Mouse (Mus musculus) MEL (cell line): Measurements from ENCODE around the gene Emx1. TPM values are rescaled to one million over a fixed set of nuclear protein-coding genes. Genes with fewer than 3 reads are reported as not detected.

Source experiments
- DNase-seq: peaks from one replicate; pipeline ENCODE4 v3.0.0; 2011; ENCODE audit warnings: low read depth, low spot score
- H3K27ac ChIP-seq: 2 replicates; pipeline ENCODE4 v1.5.1; 2012; ENCODE audit warnings: low read depth, mild to moderate bottlenecking, control low read depth, low read length, moderate library complexity; ENCODE audit not compliant: control insufficient read depth
- H3K27me3 ChIP-seq, 2 experiments: fragments of 150-350 bp in 1 of 2; sonication (generic) in 1 of 2; 2 replicates each; pipeline ENCODE4 v1.6.1; 2012; ENCODE audit warnings: low read length in 2 of 2, mild to moderate bottlenecking in 2 of 2, improper control_type of control experiment in 1 of 2, moderate library complexity in 1 of 2; ENCODE audit not compliant: insufficient read depth in 2 of 2, control insufficient read depth in 1 of 2
- H3K36me3 ChIP-seq, 2 experiments: 2 replicates each; pipeline ENCODE4 v1.6.1; 2012 to 2014; ENCODE audit warnings: low read length in 2 of 2, improper control_type of control experiment in 1 of 2, inconsistent platforms in 1 of 2, mild to moderate bottlenecking in 1 of 2; ENCODE audit not compliant: insufficient read depth in 2 of 2, control insufficient read depth in 1 of 2
- H3K4me1 ChIP-seq, 2 experiments: fragments of 150-350 bp in 1 of 2; sonication (generic) in 1 of 2; 2 replicates each; pipeline ENCODE4 v1.6.1; 2012; ENCODE audit warnings: low read length in 2 of 2, improper control_type of control experiment in 1 of 2, mild to moderate bottlenecking in 1 of 2; ENCODE audit not compliant: insufficient read depth in 2 of 2, control insufficient read depth in 1 of 2
- H3K4me3 ChIP-seq, 2 experiments: fragments of 150-350 bp in 1 of 2; sonication (generic) in 1 of 2; 2 replicates each; pipeline ENCODE4 v1.5.1; 2012; ENCODE audit warnings: low read depth in 2 of 2, low read length in 2 of 2, mild to moderate bottlenecking in 2 of 2, moderate library complexity in 2 of 2, control low read depth in 1 of 2, improper control_type of control experiment in 1 of 2; ENCODE audit not compliant: control insufficient read depth in 1 of 2, insufficient read depth in 1 of 2
- H3K79me2 ChIP-seq: 2 replicates; pipeline ENCODE4 v1.6.1; 2012; ENCODE audit warnings: mild to moderate bottlenecking, low read length, moderate library complexity; ENCODE audit not compliant: control insufficient read depth, poor library complexity, insufficient read depth
- H3K9ac ChIP-seq: 2 replicates; pipeline ENCODE4 v1.6.1; 2012; ENCODE audit warnings: low read depth, mild to moderate bottlenecking, control low read depth, low read length, moderate library complexity; ENCODE audit not compliant: control insufficient read depth, poor library complexity, severe bottlenecking
- H3K9me3 ChIP-seq: fragments of 150-350 bp; sonication (generic); replicated peaks from 2 replicates; pipeline ENCODE4 v1.6.1; 2012; ENCODE audit warnings: mild to moderate bottlenecking, low read length, improper control_type of control experiment, moderate library complexity; ENCODE audit not compliant: insufficient read depth
- CHD2 ChIP-seq: IDR thresholded peaks from 2 replicates; pipeline ENCODE4 v1.6.1; 2011; ENCODE audit warnings: low read length, improper control_type of control experiment
- CTCF ChIP-seq, 3 experiments: IDR thresholded peaks in 2 of 3; conservative IDR thresholded peaks in 1 of 3; 2 replicates each; pipeline ENCODE4 v1.5.1; 2011 to 2012; ENCODE audit warnings: low read length in 3 of 3, low read depth in 2 of 3, mild to moderate bottlenecking in 2 of 3, improper control_type of control experiment in 1 of 3, inconsistent platforms in 1 of 3, mixed read lengths in 1 of 3, moderate library complexity in 1 of 3; ENCODE audit not compliant: control insufficient read depth in 1 of 3, insufficient read depth in 1 of 3, poor library complexity in 1 of 3, severe bottlenecking in 1 of 3
- ELF1 ChIP-seq: IDR thresholded peaks from 2 replicates; pipeline ENCODE4 v1.6.1; 2014; ENCODE audit warnings: low read depth, mild to moderate bottlenecking, inconsistent platforms, low read length, improper control_type of control experiment, moderate library complexity
- GATA1 ChIP-seq: IDR thresholded peaks from 2 replicates; pipeline ENCODE4 v1.6.1; 2011; ENCODE audit warnings: low read depth, low read length, improper control_type of control experiment
- JUND ChIP-seq: IDR thresholded peaks from 2 replicates; pipeline ENCODE4 v1.6.1; 2011; ENCODE audit warnings: low read depth, mild to moderate bottlenecking, improper control_type of control experiment, low read length
- KAT2A ChIP-seq: conservative IDR thresholded peaks from 2 replicates; pipeline ENCODE4 v1.6.1; 2012; ENCODE audit warnings: low read depth, low read length, improper control_type of control experiment, inconsistent platforms
- MEF2A ChIP-seq: IDR thresholded peaks from 2 replicates; pipeline ENCODE4 v1.6.1; 2014; ENCODE audit warnings: low read depth, mild to moderate bottlenecking, inconsistent platforms, low read length, improper control_type of control experiment; ENCODE audit not compliant: poor library complexity, insufficient replicate concordance, severe bottlenecking; ENCODE audit errors: extremely low read depth
- MXI1 ChIP-seq: IDR thresholded peaks from 2 replicates; pipeline ENCODE4 v1.6.1; 2011; ENCODE audit warnings: mild to moderate bottlenecking, low read depth, low read length, improper control_type of control experiment
- MYB ChIP-seq: IDR thresholded peaks from 2 replicates; pipeline ENCODE4 v1.6.1; 2011; ENCODE audit warnings: mild to moderate bottlenecking, low read depth, low read length, improper control_type of control experiment
- NELFE ChIP-seq: IDR thresholded peaks from 2 replicates; pipeline ENCODE4 v1.6.1; 2011; ENCODE audit warnings: low read depth, low read length, improper control_type of control experiment
- NRF1 ChIP-seq: IDR thresholded peaks from 2 replicates; pipeline ENCODE4 v1.6.1; 2014; ENCODE audit warnings: low read depth, mild to moderate bottlenecking, inconsistent platforms, low read length, improper control_type of control experiment, moderate library complexity; ENCODE audit not compliant: poor library complexity, insufficient read depth, severe bottlenecking
- POLR2AphosphoS5 ChIP-seq: IDR thresholded peaks from 2 replicates; pipeline ENCODE4 v1.6.1; 2012; ENCODE audit warnings: low read depth, borderline replicate concordance, mild to moderate bottlenecking, inconsistent platforms, low read length, moderate library complexity, mixed read lengths
- RCOR1 ChIP-seq: IDR thresholded peaks from 2 replicates; pipeline ENCODE4 v1.6.1; 2012; ENCODE audit warnings: low read depth, mild to moderate bottlenecking, inconsistent platforms, low read length, improper control_type of control experiment
- UBTF ChIP-seq: IDR thresholded peaks from 2 replicates; pipeline ENCODE4 v1.6.1; 2012; ENCODE audit warnings: low read depth, mild to moderate bottlenecking, inconsistent platforms, low read length, improper control_type of control experiment, moderate library complexity, borderline replicate concordance; ENCODE audit not compliant: insufficient read depth
- USF1 ChIP-seq: IDR thresholded peaks from 2 replicates; pipeline ENCODE4 v1.6.1; 2014; ENCODE audit warnings: low read depth, mild to moderate bottlenecking, inconsistent platforms, low read length, improper control_type of control experiment, moderate library complexity
- USF2 ChIP-seq, 2 experiments: IDR thresholded peaks; 2 replicates each; pipeline ENCODE4 v1.6.1; 2011 to 2012; ENCODE audit warnings: improper control_type of control experiment in 2 of 2, low read length in 2 of 2, borderline replicate concordance in 1 of 2, inconsistent platforms in 1 of 2, low read depth in 1 of 2, mild to moderate bottlenecking in 1 of 2; ENCODE audit not compliant: insufficient read depth in 1 of 2
- ZKSCAN1 ChIP-seq: IDR thresholded peaks from 2 replicates; pipeline ENCODE4 v1.6.1; 2012; ENCODE audit warnings: low read depth, mild to moderate bottlenecking, inconsistent platforms, low read length, improper control_type of control experiment, moderate library complexity
- polyA plus RNA-seq, 2 experiments: library from polyadenylated mRNA; stranded (reverse) in 1 of 2; unstranded in 1 of 2; fragments of >175 nt in 1 of 2; fragments of >200 nt in 1 of 2; gene quantifications; 2 replicates each; pipeline versions ENCODE4 v1.2.1 to v1.2.4; 2012; ENCODE audit warnings: low replicate concordance in 2 of 2, low read depth in 1 of 2; ENCODE audit not compliant: insufficient read length in 2 of 2, insufficient read depth in 1 of 2, missing spikeins in 1 of 2
- total RNA-seq: library from RNA; depleted of rRNA; stranded (reverse); fragments of 300-350 nt; gene quantifications from 2 replicates; pipeline ENCODE4 v1.2.3, GENCODE M21; 2012; rRNA removed

The Emx1 gene
- total RNA-seq (not detected in 2 replicates), polyA plus RNA-seq (not detected)

GRCm38 (mm10) chr6:85187340-85188211 is at the start of gene Emx1:
Gene Emx1 (plus strand): TSS chr6:85187438.
- Histone ChIP-seq H3K4me3 (no peak within 1 kb of the TSS), H3K27ac (no peak within 1 kb of the TSS), H3K27me3 (no peaks in the 10 kb centered on the region; a peak in 1 of 4 replicates), H3K79me2 (no peaks in the 10 kb centered on the region), H3K9ac (no peak within 1 kb of the TSS), H3K4me1 (no peaks in the 10 kb centered on the region), H3K9me3 (no peaks in the 10 kb centered on the region), H3K36me3 (no peaks in the 10 kb centered on the region)
- no peak for TF ChIP-seq NELFE
- TF ChIP-seq UBTF: no peak
- no peak for TF ChIP-seq ZKSCAN1
- TF ChIP-seq CHD2: no peak
- no peak for TF ChIP-seq RCOR1
- TF ChIP-seq ELF1: no peak
- TF ChIP-seq NRF1: no peak
- TF ChIP-seq MYB: no peak
- TF ChIP-seq USF1: no peak
- TF ChIP-seq POLR2AphosphoS5: no peak
- TF ChIP-seq USF2 (IDR thresholded peaks at IDR 0.05; ENCODE audit: borderline replicate concordance in 1 of 2, insufficient read depth in 1 of 2, low read depth in 1 of 2, low read length in 2 of 2): no peak
- no peak for TF ChIP-seq KAT2A
- TF ChIP-seq GATA1: no peak
- no peak for TF ChIP-seq JUND
- no peak for TF ChIP-seq MXI1
- TF ChIP-seq MEF2A: no peak
- no peak for TF ChIP-seq CTCF (IDR thresholded peaks at IDR 0.05 in 2 of 3, conservative IDR thresholded peaks at IDR 0.05 in 1 of 3; ENCODE audit: control insufficient read depth in 1 of 3, insufficient read depth in 1 of 3, low read depth in 2 of 3, low read length in 3 of 3, poor library complexity in 1 of 3, severe bottlenecking in 1 of 3)
- no peak for DNase-seq

GRCm38 (mm10) chr6:85139534-85139933 is 47.7 kb upstream of the Emx1 start:
- TF ChIP-seq CTCF (IDR thresholded peaks at IDR 0.05 in 2 of 3, conservative IDR thresholded peaks at IDR 0.05 in 1 of 3; ENCODE audit: control insufficient read depth in 1 of 3, insufficient read depth in 1 of 3, low read depth in 2 of 3, low read length in 3 of 3, poor library complexity in 1 of 3, severe bottlenecking in 1 of 3) (peak; percentile 25 to 35 (median 33); a peak in 3 of 6 replicates), RCOR1 (no peak)
- Histone ChIP-seq H3K79me2 (no peaks in the 10 kb centered on the region; the same call in 1 of the 2 replicates), H3K4me3 (no peak overlapping the region), H3K9me3 (no peaks in the 10 kb centered on the region), H3K27me3 (no peaks in the 10 kb centered on the region), H3K4me1 (peaks cover 8 to 16% of the 10 kb centered on the region in 2 experiments), H3K27ac (no peak overlapping the region), H3K36me3 (peaks cover 0 to 7% of the 10 kb centered on the region in 2 experiments; a peak in 2 of 4 replicates), H3K9ac (no peak overlapping the region)
- DNase-seq: no peak
